Mouse (Mus musculus) lung, postnatal 10 days (tissue): ENCODE measurements around the gene Rflnb.

ENCODE experiments used
- DNase-seq: peaks from one replicate; pipeline ENCODE4 v3.0.0; 2021

Gene Rflnb

DNA sequence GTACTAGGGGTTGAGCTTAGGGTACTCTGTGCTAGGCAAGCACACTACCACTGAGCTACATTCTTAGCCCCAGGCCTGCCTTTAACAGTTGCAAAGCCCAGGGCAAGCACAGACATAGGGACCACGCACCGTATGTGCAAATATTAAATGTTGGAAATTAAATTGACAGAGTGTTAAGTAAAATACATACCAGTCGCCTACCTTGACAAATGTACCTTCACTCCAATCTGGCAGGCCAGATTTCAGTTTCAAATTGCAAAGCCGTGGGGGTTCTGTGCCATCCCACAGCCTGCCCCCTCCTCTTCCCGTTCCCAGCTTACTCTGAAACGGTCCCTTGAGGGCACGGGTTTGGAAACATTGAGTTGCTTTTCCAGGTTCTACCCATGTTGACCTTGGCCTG lies 41.6 kb downstream of the Rflnb start:
- no peak for DNase-seq

DNA sequence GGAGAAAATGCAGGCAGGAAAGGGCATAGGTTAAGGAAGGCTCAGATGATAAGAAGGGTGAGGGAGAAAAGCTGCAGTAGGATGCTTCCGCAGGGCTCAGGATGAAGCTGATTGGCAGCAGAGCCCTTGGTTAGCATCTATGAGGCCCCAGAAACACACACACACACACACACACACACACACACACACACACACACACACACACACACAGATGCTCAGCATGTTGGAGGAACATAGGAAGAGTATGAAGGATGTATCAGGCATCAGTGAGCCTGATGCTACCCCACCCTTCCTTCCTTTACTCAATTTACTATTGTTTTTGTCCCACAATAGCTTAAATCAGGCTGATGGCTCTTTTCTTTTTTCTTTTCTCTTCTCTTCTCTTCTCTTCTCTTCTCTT lies 43.0 kb downstream of the Rflnb start:
- DNase-seq: no peak

DNA sequence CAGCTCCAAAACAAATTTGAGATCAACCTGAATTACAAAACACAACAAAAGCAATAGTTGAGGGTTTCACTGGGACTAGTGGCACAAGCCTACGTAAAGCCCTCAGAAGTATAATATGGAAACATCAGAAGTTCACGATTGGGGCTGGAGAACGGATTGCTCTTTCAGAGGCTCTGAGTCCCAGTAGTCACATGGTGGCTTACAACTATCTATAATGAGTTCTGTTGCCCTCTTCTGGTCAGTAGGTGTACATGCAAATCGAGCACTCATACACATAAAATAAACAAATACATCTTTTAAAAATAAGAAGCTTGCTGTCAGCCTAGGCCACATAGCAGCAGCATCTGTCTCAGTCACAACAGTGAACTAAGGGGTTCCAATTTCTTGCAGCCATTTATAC lies 44.4 kb downstream of the Rflnb start:
- DNase-seq: no peak

DNA sequence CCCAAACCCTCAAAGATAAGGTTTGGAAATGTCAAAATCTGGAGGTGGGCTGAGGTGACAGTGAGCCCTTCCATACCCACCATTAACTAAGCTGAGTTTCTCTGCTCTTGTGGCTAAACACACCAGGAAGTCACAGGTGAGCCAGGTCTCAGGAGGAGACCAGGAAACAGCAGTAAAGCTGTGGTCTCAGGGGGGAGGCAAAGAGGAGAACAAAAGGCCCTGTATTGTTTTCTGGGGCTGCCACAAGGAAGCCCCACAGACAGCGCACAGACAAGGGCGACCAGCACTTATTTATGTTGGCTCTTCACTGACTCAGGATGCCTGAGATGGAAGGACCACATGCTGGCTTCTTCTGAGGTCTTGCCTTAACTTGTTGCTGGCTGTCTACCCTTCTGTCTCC lies 47.2 kb downstream of the Rflnb start:
- no peak for DNase-seq

DNA sequence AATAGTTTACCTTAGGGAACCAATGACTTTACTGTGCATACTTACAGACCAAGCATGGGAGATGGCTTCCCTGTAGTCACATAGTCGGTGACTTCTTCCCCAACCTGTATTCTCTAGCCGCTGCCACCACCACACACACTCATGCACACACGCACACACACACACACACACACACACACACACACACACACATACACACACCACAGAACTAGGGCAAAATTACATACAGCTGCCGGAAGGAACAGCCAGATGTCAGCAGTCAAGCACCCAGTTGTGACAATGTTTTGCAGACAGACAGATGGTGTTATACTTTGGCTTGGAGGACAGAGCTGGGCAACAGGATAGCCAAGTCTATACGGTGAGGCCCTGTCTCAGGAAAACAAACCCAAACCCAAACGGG lies 49.5 kb downstream of the Rflnb start:
- DNase-seq: no peak

DNA sequence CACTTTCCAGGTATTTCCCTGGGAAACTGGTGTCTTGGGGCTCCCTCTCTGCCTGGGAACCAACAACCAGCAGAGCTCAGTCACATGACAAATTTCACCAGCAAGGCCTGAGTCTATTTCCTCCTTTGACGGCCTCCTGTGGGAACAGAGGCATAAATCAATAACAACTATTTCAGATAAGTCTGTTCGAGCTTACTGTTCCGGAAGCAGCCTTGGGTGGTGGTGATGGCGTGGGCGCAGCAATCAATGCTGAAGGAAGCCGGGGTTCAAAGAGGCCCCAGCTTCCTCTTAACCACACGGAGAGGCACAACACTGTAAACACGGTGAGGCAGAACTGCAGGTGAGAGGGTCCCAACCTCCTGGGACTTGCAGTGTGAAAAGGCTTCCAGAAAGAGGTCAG lies 50.8 kb downstream of the Rflnb start:
- peak; percentile 27 for DNase-seq

DNA sequence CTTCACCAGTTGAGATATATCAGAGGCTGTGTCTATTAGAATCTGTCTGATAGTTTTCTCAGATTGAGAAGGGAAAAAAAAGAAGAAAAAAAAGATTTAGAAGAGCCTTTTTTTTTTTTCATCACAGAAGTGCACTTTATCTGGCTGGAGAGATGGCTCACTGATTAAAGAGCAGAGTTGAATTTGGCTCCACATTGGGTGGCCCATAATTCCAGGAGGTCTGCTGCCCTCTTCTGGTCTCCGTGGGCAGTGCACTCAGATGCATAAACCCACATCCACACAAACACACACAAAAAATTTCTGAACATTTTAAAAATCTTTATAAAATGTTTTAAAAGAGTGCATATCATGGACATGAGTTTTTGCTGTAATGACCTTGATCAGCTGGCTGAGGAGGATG lies 53.6 kb downstream of the Rflnb start:
- no peak for DNase-seq

DNA sequence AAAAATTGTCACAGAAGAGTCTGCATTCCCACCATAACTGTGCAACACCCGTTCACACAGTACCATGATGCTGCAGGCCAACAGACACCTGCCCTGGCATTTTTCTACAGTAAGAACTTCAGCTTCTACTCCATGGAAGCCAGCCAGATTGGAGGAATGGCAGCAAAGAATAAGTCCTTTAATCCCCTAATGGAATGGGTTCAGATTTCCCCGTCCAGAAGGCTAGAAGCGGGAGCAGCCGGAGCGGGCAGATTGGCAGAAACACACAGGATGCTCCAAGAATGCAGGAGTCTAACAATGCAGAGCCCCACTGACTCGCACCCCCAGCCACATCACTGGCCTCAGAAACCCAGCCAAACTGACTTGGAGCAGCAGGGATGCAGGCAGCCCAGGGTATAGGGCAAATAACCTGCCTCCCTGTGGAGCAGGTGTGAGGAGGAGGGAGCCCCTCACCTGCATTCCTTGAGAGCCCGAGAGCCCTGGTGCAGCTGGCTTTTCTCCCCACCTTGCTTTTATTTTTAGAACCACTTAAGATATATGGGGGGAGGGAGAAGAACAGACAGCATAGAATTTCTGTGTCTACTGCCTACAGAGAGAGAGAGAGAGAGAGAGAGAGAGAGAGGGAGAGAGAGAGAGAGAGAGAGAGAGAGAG lies 54.5 kb downstream of the Rflnb start:
- no peak for DNase-seq

DNA sequence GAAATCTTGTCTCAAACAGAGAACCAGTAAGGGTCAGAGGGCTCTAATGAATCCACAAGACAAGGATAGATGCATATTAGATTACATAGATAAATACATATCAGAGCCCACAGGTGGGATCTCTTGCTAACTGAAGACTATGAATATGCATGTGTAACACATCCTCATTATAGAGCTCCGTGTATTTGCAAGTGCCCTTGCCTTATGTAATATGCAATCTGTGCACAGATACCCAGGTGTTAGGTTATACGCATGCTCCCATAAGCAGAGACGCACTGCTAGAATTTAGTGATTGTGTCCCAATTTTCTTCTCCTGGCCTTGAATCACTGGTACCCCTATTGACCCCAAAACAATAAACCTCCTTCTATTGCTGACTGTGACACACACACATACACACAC lies 55.4 kb downstream of the Rflnb start:
- DNase-seq: no peak

DNA sequence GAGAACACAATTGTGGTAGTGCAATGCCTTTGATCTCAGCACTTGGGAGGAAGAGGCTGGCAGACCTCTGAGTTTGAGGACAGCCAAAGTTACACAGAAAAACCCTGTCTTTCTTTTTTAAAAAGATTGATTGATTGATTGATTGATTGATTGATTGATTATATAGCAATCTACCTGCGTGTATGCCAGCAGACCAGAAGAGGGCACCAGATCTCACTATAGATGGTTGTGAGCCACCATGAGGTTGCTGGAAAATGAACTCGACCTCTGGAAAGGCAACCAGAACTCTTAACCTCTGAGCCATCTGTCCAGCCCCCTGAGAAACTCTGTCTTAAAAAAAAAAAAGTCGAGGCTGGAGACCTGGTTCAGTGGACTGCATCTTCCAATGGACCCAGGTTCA lies 57.0 kb downstream of the Rflnb start:
- no peak for DNase-seq
